Mouse (Mus musculus): ENCODE results near the gene Hsd17b1.

DNA sequence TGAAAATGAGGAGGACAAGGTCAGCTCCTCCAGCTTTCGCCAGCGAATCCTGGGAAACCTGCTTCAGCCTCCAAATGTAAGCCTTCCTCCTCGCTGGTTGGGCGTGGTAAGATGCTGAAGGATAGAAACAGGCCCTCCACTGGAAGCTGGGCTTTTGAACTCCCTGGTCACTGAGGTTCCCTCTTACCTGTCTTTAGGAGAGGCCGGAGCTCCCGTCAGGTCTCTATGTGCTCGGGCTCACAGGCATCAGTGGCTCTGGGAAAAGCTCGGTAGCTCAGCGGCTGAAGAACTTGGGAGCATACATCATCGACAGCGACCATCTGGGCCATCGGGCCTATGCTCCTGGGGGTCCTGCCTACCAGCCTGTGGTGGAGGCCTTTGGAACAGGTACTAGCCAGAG is 6.6 kb downstream of the Hsd17b1 start:
- TF ChIP-seq POLR2A (IDR thresholded peaks at IDR 0.05; ENCODE audit: borderline replicate concordance, low read depth, low read length) (no peak), CTCF (IDR thresholded peaks at IDR 0.05; ENCODE audit: low read depth, low read length) (no peak)

All from bone marrow macrophage, adult 2 months (primary cell).